Mouse (Mus musculus) spleen, adult 2 months (tissue): ENCODE results near the gene Kcnk3. TPM values are rescaled to one million over a fixed set of nuclear protein-coding genes. Genes with fewer than 3 reads are reported as not detected.

Experiments used
- DNase-seq, 2 experiments: peaks; one replicate each; pipeline versions ENCODE4 v3.0.0 to v3.0.0-alpha.2; 2012 to 2021; ENCODE audit warnings: low spot score in 2 of 2, low read depth in 1 of 2
- H3K27ac ChIP-seq: fragments of 200-500 bp; 2 replicates; pipeline ENCODE4 v1.5.1; 2012; ENCODE audit warnings: low read length, inconsistent platforms; ENCODE audit not compliant: insufficient read depth
- H3K27me3 ChIP-seq: fragments of 200-500 bp; 2 replicates; pipeline ENCODE4 v1.6.1; 2012; ENCODE audit warnings: mild to moderate bottlenecking, moderate library complexity, low read length, inconsistent platforms; ENCODE audit not compliant: control insufficient read depth, insufficient read depth
- H3K36me3 ChIP-seq: fragments of 200-500 bp; 2 replicates; pipeline ENCODE4 v1.6.1; 2012; ENCODE audit warnings: mild to moderate bottlenecking, low read length, inconsistent platforms; ENCODE audit not compliant: control insufficient read depth, insufficient read depth
- H3K4me1 ChIP-seq: fragments of 200-500 bp; 2 replicates; pipeline ENCODE4 v1.6.1; 2011; ENCODE audit warnings: inconsistent platforms; ENCODE audit not compliant: control insufficient read depth, insufficient read depth, insufficient read length
- H3K4me3 ChIP-seq: fragments of 200-500 bp; 2 replicates; pipeline ENCODE4 v1.5.1; 2011; ENCODE audit warnings: mild to moderate bottlenecking, inconsistent platforms; ENCODE audit not compliant: insufficient read depth, insufficient read length; ENCODE audit errors: extremely low read depth
- CTCF ChIP-seq: fragments of 200-500 bp; IDR thresholded peaks from 2 replicates; pipeline ENCODE4 v1.5.1; 2011; ENCODE audit warnings: mild to moderate bottlenecking, inconsistent platforms; ENCODE audit not compliant: insufficient read depth, insufficient read length, insufficient replicate concordance; ENCODE audit errors: extremely low read depth
- POLR2A ChIP-seq: fragments of 200-500 bp; IDR thresholded peaks from 2 replicates; pipeline ENCODE4 v1.6.1; 2011; ENCODE audit warnings: low read depth, low read length, inconsistent platforms
- WGBS: fragments of 180-500 bp; shearing (Covaris S2); methylation state at CpG from one replicate; pipeline ENCODE4 v1.1.7; 2018; 5-methylcytosine and 5-hydroxymethylcytosine counted together
- polyA plus RNA-seq: library from polyadenylated mRNA; depleted of rRNA; stranded (reverse); fragments of >200 nt; gene quantifications from 2 replicates; pipeline ENCODE4 v1.2.3, GENCODE M21; 2012

Kcnk3 gene
- polyA plus RNA-seq, 1 experiment = 7.9 TPM

- peaks cover 14% of the 10 kb centered on the region for H3K27me3 ChIP-seq
- H3K4me3 ChIP-seq = no peak overlapping the region
- no peak overlapping the region for H3K27ac ChIP-seq
- H3K4me1 ChIP-seq = peaks cover 27% of the 10 kb centered on the region
- no peaks in the 10 kb centered on the region for H3K36me3 ChIP-seq
- no peak for TF ChIP-seq POLR2A
- TF ChIP-seq CTCF = no peak
- no peak for DNase-seq
- 88% methylated on average over 11 of the region's 11 CpGs for WGBS
These were observed 4.5 kb downstream of the Kcnk3 start for GRCm38 (mm10) chr5:30592279-30592980.

DNA sequence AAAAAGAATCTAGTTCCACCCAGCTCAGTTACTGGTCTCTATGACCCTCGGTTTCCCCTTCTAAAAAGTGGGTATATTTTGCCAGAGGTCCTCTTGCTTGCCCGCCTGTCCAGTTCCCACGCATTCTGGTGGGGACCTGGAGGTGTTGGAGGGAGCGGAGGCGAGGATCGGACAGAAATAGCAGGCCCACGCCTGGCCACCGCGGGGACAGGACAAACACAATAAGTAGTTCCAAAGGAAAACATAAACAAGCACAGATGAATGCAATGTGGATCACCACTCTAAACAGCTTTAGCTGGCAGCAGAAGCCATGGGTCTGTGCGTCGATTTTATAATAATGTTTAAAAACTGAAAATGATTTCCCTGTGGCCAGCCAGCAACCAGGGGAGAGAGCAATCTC is 5.4 kb downstream of the Kcnk3 start:
- Histone ChIP-seq H3K4me1 (peaks cover 25% of the 10 kb centered on the region), H3K36me3 (no peaks in the 10 kb centered on the region), H3K27ac (no peak overlapping the region), H3K27me3 (peaks cover 10% of the 10 kb centered on the region), H3K4me3 (no peak overlapping the region)
- WGBS = 81% methylated on average over 11 of the region's 11 CpGs
- TF ChIP-seq POLR2A = no peak
- TF ChIP-seq CTCF = no peak
- no peak for DNase-seq

DNA sequence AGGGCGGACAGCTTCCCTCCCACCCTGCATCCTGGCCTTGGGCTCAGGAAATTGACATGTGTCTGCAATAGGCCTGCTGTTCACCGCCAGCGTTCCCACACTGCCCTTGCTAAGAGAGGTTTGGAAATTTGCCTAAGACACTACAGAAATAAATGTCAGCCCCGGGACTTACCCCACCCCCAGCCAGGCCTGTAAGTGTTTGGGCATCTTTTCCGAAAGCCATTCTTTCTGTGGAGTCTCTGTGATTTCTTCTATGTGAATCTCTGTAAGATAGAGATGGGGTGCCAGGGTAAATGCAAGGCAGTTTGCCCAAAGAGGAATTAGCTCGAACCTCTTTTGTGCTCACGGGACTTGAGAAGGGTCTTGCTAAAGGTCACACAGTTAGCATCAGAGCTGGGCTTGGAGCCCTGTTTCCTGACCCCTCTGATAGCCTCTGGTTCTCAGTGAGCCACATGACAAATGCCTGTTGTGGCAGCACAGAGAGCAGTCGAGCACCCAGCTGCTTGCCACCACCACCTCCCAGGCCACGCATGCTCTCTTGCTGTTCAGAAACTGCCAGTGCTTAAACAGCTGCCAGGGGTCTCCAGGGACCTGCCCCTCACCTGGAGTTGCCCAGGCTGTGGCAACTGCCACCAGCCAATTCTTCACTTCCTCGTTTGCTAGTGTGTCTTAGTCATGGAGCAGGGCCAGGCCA is 6.0 kb downstream of the Kcnk3 start:
- Histone ChIP-seq H3K4me1 (peaks cover 19% of the 10 kb centered on the region), H3K4me3 (no peak overlapping the region), H3K27me3 (peaks cover 5% of the 10 kb centered on the region; the same call in 1 of the 2 replicates), H3K27ac (no peak overlapping the region; the same call in 1 of the 2 replicates), H3K36me3 (no peaks in the 10 kb centered on the region)
- WGBS = 35% methylated on average over 10 of the region's 10 CpGs
- peak; percentile 23 to 41 for DNase-seq
- TF ChIP-seq POLR2A = no peak
- TF ChIP-seq CTCF = no peak

DNA sequence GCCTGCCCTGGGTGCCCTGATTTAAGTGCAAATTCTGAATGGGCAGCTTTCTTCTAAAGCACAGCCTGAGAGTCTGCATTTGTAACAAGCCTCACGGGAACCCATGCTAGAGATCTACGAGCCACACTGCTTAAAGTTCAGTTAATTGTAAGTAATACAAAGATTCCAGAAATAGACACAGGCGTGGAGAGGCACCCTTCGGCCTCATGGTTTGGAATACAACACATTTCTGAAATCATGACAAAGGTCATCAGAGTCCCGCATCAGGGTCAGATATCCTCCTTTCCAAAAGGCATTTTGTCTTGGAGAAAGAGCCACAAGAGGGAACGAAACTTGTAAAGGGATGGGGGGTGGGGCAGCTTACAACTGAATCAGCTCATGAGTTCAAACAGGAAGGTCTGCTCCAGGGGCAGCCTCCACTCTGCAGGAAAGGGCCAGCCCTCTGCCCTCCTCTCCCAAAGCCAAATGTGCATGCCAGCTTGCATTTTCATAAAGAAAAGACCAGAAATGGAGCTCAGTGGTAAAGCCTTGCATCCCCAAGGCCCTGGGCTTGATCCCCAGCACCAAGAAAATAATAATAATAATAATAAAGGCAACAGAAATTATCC is 7.1 kb downstream of the Kcnk3 start:
- no peak for DNase-seq
- TF ChIP-seq POLR2A (no peak), CTCF (no peak)
- no peak overlapping the region for H3K27ac ChIP-seq

DNA sequence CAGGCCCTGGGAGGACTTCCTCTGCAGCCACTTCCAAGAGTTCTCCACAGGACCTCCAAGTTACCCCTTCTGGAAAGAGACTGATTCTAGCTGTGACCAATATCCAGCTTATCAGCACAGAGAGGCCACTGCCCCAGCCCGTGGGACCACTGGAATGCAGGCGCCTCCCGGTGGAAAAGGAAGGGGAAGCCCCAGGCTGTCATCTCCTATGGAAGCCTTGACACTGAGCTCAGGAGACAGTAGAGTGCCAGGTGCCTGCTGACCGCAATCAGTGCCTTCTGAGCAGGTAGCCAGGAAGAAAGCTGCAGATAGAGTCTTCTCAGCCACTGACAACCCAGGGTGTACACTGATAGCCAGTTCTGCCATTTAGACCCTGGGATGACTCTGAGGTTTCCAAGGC is 13.4 kb downstream of the Kcnk3 start:
- no peak overlapping the region for H3K4me3 ChIP-seq
- no peak for DNase-seq
- no peaks in the 10 kb centered on the region; the same call in 1 of the 2 replicates for H3K27me3 ChIP-seq
- H3K36me3 ChIP-seq = no peaks in the 10 kb centered on the region
- WGBS = 42% methylated on average over 4 of the region's 4 CpGs
- no peak overlapping the region for H3K27ac ChIP-seq
- no peaks in the 10 kb centered on the region for H3K4me1 ChIP-seq
- TF ChIP-seq CTCF (no peak), POLR2A (no peak)

More for the DNA sequence above, 7.1 kb downstream of the Kcnk3 start:
- peaks cover 19% of the 10 kb centered on the region for H3K4me1 ChIP-seq
- WGBS = 53% methylated on average over 6 of the region's 6 CpGs
- no peaks in the 10 kb centered on the region for H3K36me3 ChIP-seq
- no peak overlapping the region for H3K4me3 ChIP-seq
- H3K27me3 ChIP-seq = peaks cover 1% of the 10 kb centered on the region; the same call in 1 of the 2 replicates

- no peaks in the 10 kb centered on the region for H3K36me3 ChIP-seq
- TF ChIP-seq POLR2A = no peak
- TF ChIP-seq CTCF = no peak
- no peak for DNase-seq
- no peak overlapping the region for H3K27ac ChIP-seq
- no peaks in the 10 kb centered on the region; the same call in 1 of the 2 replicates for H3K27me3 ChIP-seq
- H3K4me1 ChIP-seq = no peaks in the 10 kb centered on the region
- WGBS = 77% methylated on average over 3 of the region's 3 CpGs
- no peak overlapping the region for H3K4me3 ChIP-seq
These were observed 15.3 kb downstream of the Kcnk3 start for GRCm38 (mm10) chr5:30603255-30603654.

- DNase-seq = no peak
- Histone ChIP-seq H3K36me3 (no peaks in the 10 kb centered on the region), H3K4me3 (no peak overlapping the region), H3K4me1 (no peaks in the 10 kb centered on the region), H3K27ac (no peak overlapping the region), H3K27me3 (no peaks in the 10 kb centered on the region; the same call in 1 of the 2 replicates)
- no peak for TF ChIP-seq POLR2A
- TF ChIP-seq CTCF = no peak
- 76% methylated on average over 4 of the region's 4 CpGs for WGBS
These were observed 16.0 kb downstream of the Kcnk3 start for GRCm38 (mm10) chr5:30603926-30604325.
